Mouse (Mus musculus) testis, adult 2 months (tissue): ENCODE measurements around the gene Rbpjl.

Experiments used
- CTCF ChIP-seq: fragments of 200-500 bp; IDR thresholded peaks from 2 replicates; pipeline ENCODE4 v1.5.1; 2012; ENCODE audit warnings: low read depth, mild to moderate bottlenecking, inconsistent platforms, low read length, moderate library complexity; ENCODE audit not compliant: control insufficient read depth, insufficient read depth, insufficient replicate concordance
- POLR2A ChIP-seq: fragments of 200-500 bp; IDR thresholded peaks from 2 replicates; pipeline ENCODE4 v1.6.1; 2012; ENCODE audit warnings: low read depth, mild to moderate bottlenecking, inconsistent platforms, low read length, moderate library complexity; ENCODE audit not compliant: control insufficient read depth

DNA sequence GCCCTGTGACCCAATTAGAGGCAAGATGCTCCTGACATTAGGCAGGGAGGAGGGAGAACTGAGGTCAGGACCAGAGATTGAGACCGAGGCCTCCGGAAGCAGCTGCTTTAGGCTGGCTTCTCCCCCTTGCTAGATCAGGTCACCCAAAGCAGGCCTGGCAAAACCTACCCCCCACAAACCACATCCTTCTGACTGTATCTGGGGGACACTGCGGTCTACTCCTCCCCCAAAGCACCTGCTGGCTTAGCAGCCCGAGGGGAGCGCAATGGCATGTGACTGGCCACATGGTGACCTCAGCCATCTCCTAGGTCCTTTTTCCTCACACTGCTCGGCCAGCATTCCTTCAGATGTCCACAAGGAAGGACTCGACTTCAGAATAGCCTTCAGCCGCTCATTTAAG is 38.2 kb downstream of the Rbpjl start:
- no peak for TF ChIP-seq CTCF
- TF ChIP-seq POLR2A: no peak
